Mouse (Mus musculus) forebrain, embryonic 11.5 days (tissue): Measurements from ENCODE around the gene Zdhhc8. TPM values are rescaled to one million over a fixed set of nuclear protein-coding genes. Genes with fewer than 3 reads are reported as not detected.

Experiments
- ATAC-seq: fragments of 200-750 bp; cut with Nextera tagmentation; replicated peaks from 2 replicates; pipeline ENCODE4 v1.8.0; 2017; ENCODE audit warnings: moderate TSS enrichment; ENCODE audit not compliant: low FRiP score
- DNase-seq: peaks from one replicate; pipeline ENCODE4 v3.0.0-alpha.2; 2017; ENCODE audit warnings: low spot score
- H3K27ac ChIP-seq: fragments of 300-500 bp; sonication (generic); 2 replicates; pipeline ENCODE4 v1.5.1; 2014; ENCODE audit warnings: low read depth, low read length
- H3K27me3 ChIP-seq: fragments of 300-500 bp; sonication (generic); 2 replicates; pipeline ENCODE4 v1.6.1; 2014; ENCODE audit warnings: mild to moderate bottlenecking, low read length, mixed read lengths; ENCODE audit not compliant: control insufficient read depth, insufficient read depth
- H3K36me3 ChIP-seq: fragments of 300-500 bp; sonication (generic); 2 replicates; pipeline ENCODE4 v1.6.1; 2014; ENCODE audit warnings: mild to moderate bottlenecking, low read length, moderate library complexity, mixed read lengths; ENCODE audit not compliant: control insufficient read depth, insufficient read depth
- H3K4me1 ChIP-seq: fragments of 300-500 bp; sonication (generic); replicated peaks from 2 replicates; pipeline ENCODE4 v1.6.1; 2014; ENCODE audit warnings: low read length, mixed read lengths; ENCODE audit not compliant: control insufficient read depth, insufficient read depth
- H3K4me2 ChIP-seq: fragments of 300-500 bp; sonication (generic); 2 replicates; pipeline ENCODE4 v1.6.1; 2014; ENCODE audit warnings: low read depth, mild to moderate bottlenecking, low read length, moderate library complexity, mixed read lengths; ENCODE audit not compliant: severe bottlenecking
- H3K4me3 ChIP-seq: fragments of 300-500 bp; sonication (generic); 2 replicates; pipeline ENCODE4 v1.5.1; 2014; ENCODE audit warnings: low read depth, low read length
- H3K9ac ChIP-seq: fragments of 300-500 bp; sonication (generic); 2 replicates; pipeline ENCODE4 v1.6.1; 2014; ENCODE audit warnings: low read length
- H3K9me3 ChIP-seq: fragments of 300-500 bp; sonication (generic); 2 replicates; pipeline ENCODE4 v1.6.1; 2016; ENCODE audit warnings: low read length, mixed read lengths; ENCODE audit not compliant: control insufficient read depth
- WGBS: fragments of 180-500 bp; shearing (Covaris S2); extraction: QIAGEN DNeasy Blood & Tissue Kit; methylation state at CpG from one replicate; pipeline ENCODE4 v1.1.7; 2014; 5-methylcytosine and 5-hydroxymethylcytosine counted together
- polyA plus RNA-seq: library from polyadenylated mRNA; unstranded; fragments of >200 nt; fragmentation: Nextera tagmentation; extraction: Ambion mirVana; gene quantifications from 2 replicates; pipeline ENCODE4 v1.2.1, GENCODE M21; 2014

Gene Zdhhc8
- polyA plus RNA-seq, 1 experiment from 2014 or later = 15.8 TPM

- Histone ChIP-seq H3K27me3 (no peaks in the 10 kb centered on the region), H3K27ac (no peak overlapping the region), H3K36me3 (peaks cover 4% of the 10 kb centered on the region; the same call in 1 of the 2 replicates), H3K9me3 (no peaks in the 10 kb centered on the region), H3K4me2 (peak overlapping the region; percentile 80), H3K4me1 (peaks cover 7% of the 10 kb centered on the region), H3K9ac (peak overlapping the region; percentile 91), H3K4me3 (peak overlapping the region; percentile 87)
- ATAC-seq (peak; percentile 9), DNase-seq (no peak)
- 21% methylated on average over 13 of the region's 13 CpGs for WGBS
Measured at GRCm38 (mm10) chr16:18233919-18234670, 841 bp downstream of the Zdhhc8 start.

GRCm38 (mm10) chr16:18233451-18233850 is 1.5 kb downstream of the Zdhhc8 start:
- H3K4me1 ChIP-seq = peaks cover 7% of the 10 kb centered on the region
- no peak for ATAC-seq
- H3K4me3 ChIP-seq = no peak overlapping the region
- no peak overlapping the region; the same call in 1 of the 2 replicates for H3K4me2 ChIP-seq
- WGBS = 64% methylated on average over 1 of the region's 1 CpGs
- H3K9me3 ChIP-seq = no peaks in the 10 kb centered on the region
- no peaks in the 10 kb centered on the region; the same call in 1 of the 2 replicates for H3K36me3 ChIP-seq
- no peak for DNase-seq
- no peaks in the 10 kb centered on the region for H3K27me3 ChIP-seq
- H3K9ac ChIP-seq = peak overlapping the region; percentile 91; the same call in 1 of the 2 replicates
- H3K27ac ChIP-seq = no peak overlapping the region

GRCm38 (mm10) chr16:18231451-18231850 is 3.5 kb downstream of the Zdhhc8 start:
- H3K4me2 ChIP-seq = no peak overlapping the region
- no peak overlapping the region for H3K9ac ChIP-seq
- DNase-seq (peak; percentile 45), ATAC-seq (no peak)
- H3K9me3 ChIP-seq = no peaks in the 10 kb centered on the region
- H3K4me3 ChIP-seq = no peak overlapping the region
- H3K27me3 ChIP-seq = no peaks in the 10 kb centered on the region
- WGBS = 91% methylated on average over 4 of the region's 4 CpGs
- no peaks in the 10 kb centered on the region for H3K36me3 ChIP-seq
- H3K4me1 ChIP-seq = peaks cover 7% of the 10 kb centered on the region
- no peak overlapping the region for H3K27ac ChIP-seq

GRCm38 (mm10) chr16:18231047-18231446 is 3.9 kb downstream of the Zdhhc8 start:
- Histone ChIP-seq H3K36me3 (no peaks in the 10 kb centered on the region), H3K27ac (no peak overlapping the region), H3K9ac (no peak overlapping the region), H3K4me3 (no peak overlapping the region), H3K27me3 (no peaks in the 10 kb centered on the region), H3K9me3 (no peaks in the 10 kb centered on the region), H3K4me1 (peaks cover 7% of the 10 kb centered on the region), H3K4me2 (no peak overlapping the region)
- no peak for ATAC-seq
- DNase-seq = no peak
- 82% methylated on average over 3 of the region's 3 CpGs for WGBS

GRCm38 (mm10) chr16:18230617-18231016 is 4.3 kb downstream of the Zdhhc8 start:
- Histone ChIP-seq H3K4me1 (peaks cover 5% of the 10 kb centered on the region), H3K36me3 (no peaks in the 10 kb centered on the region), H3K9me3 (no peaks in the 10 kb centered on the region), H3K27ac (no peak overlapping the region), H3K9ac (no peak overlapping the region), H3K4me2 (no peak overlapping the region), H3K27me3 (no peaks in the 10 kb centered on the region), H3K4me3 (no peak overlapping the region)
- no peak for ATAC-seq
- 94% methylated on average over 6 of the region's 6 CpGs for WGBS
- no peak for DNase-seq

GRCm38 (mm10) chr16:18229622-18230021 is 5.3 kb downstream of the Zdhhc8 start:
- Histone ChIP-seq H3K36me3 (no peaks in the 10 kb centered on the region; the same call in 1 of the 2 replicates), H3K27ac (no peak overlapping the region), H3K4me3 (no peak overlapping the region), H3K4me2 (no peak overlapping the region), H3K27me3 (no peaks in the 10 kb centered on the region), H3K4me1 (peaks cover 5% of the 10 kb centered on the region), H3K9ac (no peak overlapping the region), H3K9me3 (no peaks in the 10 kb centered on the region)
- DNase-seq = no peak
- no peak for ATAC-seq
- WGBS = 94% methylated on average over 11 of the region's 11 CpGs

- H3K27ac ChIP-seq = no peak overlapping the region
- no peaks in the 10 kb centered on the region for H3K9me3 ChIP-seq
- no peak overlapping the region for H3K9ac ChIP-seq
- H3K4me1 ChIP-seq = peaks cover under 1% of the 10 kb centered on the region
- DNase-seq (no peak), ATAC-seq (no peak)
- no peak overlapping the region for H3K4me2 ChIP-seq
- H3K4me3 ChIP-seq = no peak overlapping the region
- H3K36me3 ChIP-seq = no peaks in the 10 kb centered on the region; the same call in 1 of the 2 replicates
- H3K27me3 ChIP-seq = no peaks in the 10 kb centered on the region
- WGBS = 94% methylated on average over 4 of the region's 4 CpGs
Measured at GRCm38 (mm10) chr16:18228856-18229255, 6.1 kb downstream of the Zdhhc8 start.

- 97% methylated on average over 20 of the region's 20 CpGs for WGBS
- Histone ChIP-seq H3K9ac (no peak overlapping the region), H3K4me2 (no peak overlapping the region), H3K27ac (no peak overlapping the region), H3K4me1 (no peaks in the 10 kb centered on the region), H3K27me3 (no peaks in the 10 kb centered on the region), H3K9me3 (no peaks in the 10 kb centered on the region), H3K36me3 (no peaks in the 10 kb centered on the region; the same call in 1 of the 2 replicates), H3K4me3 (no peak overlapping the region)
- DNase-seq (no peak), ATAC-seq (no peak)
Measured at GRCm38 (mm10) chr16:18227897-18228422, 7.0 kb downstream of the Zdhhc8 start.
